Mouse (Mus musculus) layer of hippocampus, adult 6 months (tissue): Measurements from ENCODE around the gene Gm8005. TPM values are rescaled to one million over a fixed set of nuclear protein-coding genes. Genes with fewer than 3 reads are reported as not detected.

Source experiments
- long read RNA-seq, 2 experiments: library from polyadenylated mRNA; unstranded; transcript quantifications; one replicate each; pipeline ENCODE4 v2.0.0; 2019 to 2020
- polyA plus RNA-seq: library from polyadenylated mRNA; unstranded; fragments of <200 nt; fragmentation: Nextera tagmentation; gene quantifications from 2 replicates; pipeline ENCODE4 v1.2.3, GENCODE M21; 2021

Gm8005 gene
- not detected in 2 replicates for polyA plus RNA-seq
- long read RNA-seq, experiment 1, result 0 reads
- long read RNA-seq, experiment 2, result 0 reads

GRCm38 (mm10) chr14:42439573-42439972 lies at the start of gene Gm8005:
Gm8005 (minus strand) TSS chr14:42439673.

DNA sequence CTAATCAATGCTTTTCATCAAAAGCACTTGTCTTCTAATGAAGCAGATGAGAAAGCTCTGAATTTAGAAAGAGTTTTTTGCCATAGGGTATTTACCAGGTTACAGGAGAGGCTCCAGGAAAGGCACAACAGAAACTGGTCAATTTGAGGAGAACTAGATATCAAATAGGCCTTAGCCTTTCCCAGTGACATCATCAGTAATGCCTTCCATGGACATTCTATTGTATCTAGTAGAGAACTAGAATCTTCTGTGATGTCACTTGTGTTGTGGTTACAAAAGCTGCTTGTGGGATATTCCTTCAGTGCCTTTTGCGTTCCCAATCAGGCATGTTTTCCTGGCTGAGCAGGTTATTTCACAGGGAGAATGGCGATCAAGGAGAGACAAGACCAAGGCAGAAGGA lies 24.1 kb upstream of the Gm8005 start, which contains the start of gene Gm8011:
TSS of gene Gm8011 (plus strand) at position 301 of the 400 bp plus-strand sequence.

Other genes starting within 250 kb of the Gm8005 start
- gene Gm3573, start 248.9 kb downstream of the Gm8005 start, polyA plus RNA-seq, result not detected in 2 replicates
- not detected in 2 replicates for gene Gm17026, start 179.6 kb downstream of the Gm8005 start, polyA plus RNA-seq
- not detected in 2 replicates for gene Gm9611, start 142.3 kb downstream of the Gm8005 start, polyA plus RNA-seq
- not detected in 2 replicates for gene Gm7995, start 129.5 kb downstream of the Gm8005 start, polyA plus RNA-seq
- gene Gm8011, start 24.2 kb upstream of the Gm8005 start, polyA plus RNA-seq, result not detected in 2 replicates
- gene Gm8020, start 62.7 kb upstream of the Gm8005 start, polyA plus RNA-seq, result not detected in 2 replicates
- not detected in 2 replicates for gene Gm8024, start 84.6 kb upstream of the Gm8005 start, polyA plus RNA-seq
- gene Gm17124, start 160.2 kb upstream of the Gm8005 start, polyA plus RNA-seq, result not detected in 2 replicates
- not detected in 2 replicates for gene Gm3633, start 202.2 kb upstream of the Gm8005 start, polyA plus RNA-seq
- not detected in 2 replicates for gene Gm10378, start 216.3 kb upstream of the Gm8005 start, polyA plus RNA-seq